Mouse (Mus musculus): Measurements from ENCODE around the gene Lyg1. TPM values are rescaled to one million over a fixed set of nuclear protein-coding genes. Genes with fewer than 3 reads are reported as not detected.

Lyg1 gene
- not detected in 2 replicates for polyA plus RNA-seq (2015; fragmentation: Nextera tagmentation; extraction: Ambion mirVana)

- H3K4me3 ChIP-seq (replicated peaks) = no peak within 1 kb of the TSS
- no peak within 1 kb of the TSS for H3K9ac ChIP-seq
- no peak for ATAC-seq
- 86% methylated on average over 5 of the region's 5 CpGs for WGBS
- H3K4me2 ChIP-seq (replicated peaks) = no peak within 1 kb of the TSS
- H3K4me1 ChIP-seq (replicated peaks) = no peaks in the 10 kb centered on the region
- H3K27ac ChIP-seq = no peak within 1 kb of the TSS
- H3K36me3 ChIP-seq = no peaks in the 10 kb centered on the region
- H3K27me3 ChIP-seq (replicated peaks) = no peaks in the 10 kb centered on the region; the same call in 1 of the 2 replicates
- no peaks in the 10 kb centered on the region for H3K9me3 ChIP-seq
These were observed at the start of gene Lyg1 for GRCm38 (mm10) chr1:37957659-37958058. Lyg1 (minus strand) TSS chr1:37957759.

- H3K4me2 ChIP-seq (replicated peaks) = no peak overlapping the region
- no peak overlapping the region for H3K27ac ChIP-seq
- no peaks in the 10 kb centered on the region for H3K36me3 ChIP-seq
- no peak overlapping the region for H3K4me3 ChIP-seq (replicated peaks)
- no peak for ATAC-seq
- H3K27me3 ChIP-seq (replicated peaks) = no peaks in the 10 kb centered on the region
- WGBS = 67% methylated on average over 3 of the region's 3 CpGs
- H3K9ac ChIP-seq = no peak overlapping the region
- H3K4me1 ChIP-seq (replicated peaks) = no peaks in the 10 kb centered on the region
- H3K9me3 ChIP-seq = no peaks in the 10 kb centered on the region
These were observed 49.2 kb upstream of the Lyg1 start for GRCm38 (mm10) chr1:38006741-38007140.

GRCm38 (mm10) chr1:38003046-38003445 is 45.5 kb upstream of the Lyg1 start:
- Histone ChIP-seq H3K4me1 (replicated peaks) (peaks cover 5% of the 10 kb centered on the region; the same call in 1 of the 2 replicates), H3K9ac (no peak overlapping the region), H3K36me3 (no peaks in the 10 kb centered on the region), H3K4me3 (replicated peaks) (no peak overlapping the region), H3K9me3 (no peaks in the 10 kb centered on the region), H3K27me3 (replicated peaks) (no peaks in the 10 kb centered on the region), H3K27ac (no peak overlapping the region), H3K4me2 (replicated peaks) (no peak overlapping the region)
- ATAC-seq = no peak
- WGBS = 77% methylated on average over 3 of the region's 3 CpGs

- Histone ChIP-seq H3K27me3 (replicated peaks) (no peaks in the 10 kb centered on the region), H3K27ac (no peak overlapping the region), H3K4me2 (replicated peaks) (no peak overlapping the region), H3K4me1 (replicated peaks) (peaks cover 5% of the 10 kb centered on the region; the same call in 1 of the 2 replicates), H3K36me3 (no peaks in the 10 kb centered on the region), H3K9ac (no peak overlapping the region), H3K4me3 (replicated peaks) (no peak overlapping the region), H3K9me3 (no peaks in the 10 kb centered on the region)
- 94% methylated on average over 9 of the region's 9 CpGs for WGBS
- ATAC-seq = no peak
These were observed 44.4 kb upstream of the Lyg1 start for GRCm38 (mm10) chr1:38001956-38002355.

- no peak for ATAC-seq
- no peak overlapping the region for H3K27ac ChIP-seq
- no peak overlapping the region for H3K4me3 ChIP-seq (replicated peaks)
- peaks cover 10% of the 10 kb centered on the region for H3K4me1 ChIP-seq (replicated peaks)
- 93% methylated on average over 8 of the region's 8 CpGs for WGBS
- no peaks in the 10 kb centered on the region for H3K36me3 ChIP-seq
- no peak overlapping the region for H3K9ac ChIP-seq
- H3K27me3 ChIP-seq (replicated peaks) = no peaks in the 10 kb centered on the region
- no peak overlapping the region for H3K4me2 ChIP-seq (replicated peaks)
- no peaks in the 10 kb centered on the region for H3K9me3 ChIP-seq
These were observed 43.3 kb upstream of the Lyg1 start for GRCm38 (mm10) chr1:38000844-38001243.

GRCm38 (mm10) chr1:37999552-37999951 is 42.0 kb upstream of the Lyg1 start:
- 63% methylated on average over 3 of the region's 3 CpGs for WGBS
- no peak overlapping the region for H3K27ac ChIP-seq
- H3K36me3 ChIP-seq = peaks cover 9% of the 10 kb centered on the region
- no peaks in the 10 kb centered on the region for H3K9me3 ChIP-seq
- H3K4me2 ChIP-seq (replicated peaks) = peak overlapping the region; percentile 83
- no peak for ATAC-seq
- H3K9ac ChIP-seq = no peak overlapping the region
- H3K4me1 ChIP-seq (replicated peaks) = peaks cover 10% of the 10 kb centered on the region
- peak overlapping the region; percentile 83; the same call in 1 of the 2 replicates for H3K4me3 ChIP-seq (replicated peaks)
- no peaks in the 10 kb centered on the region for H3K27me3 ChIP-seq (replicated peaks)

GRCm38 (mm10) chr1:37998371-37999199 is 41.0 kb upstream of the Lyg1 start:
- H3K4me2 ChIP-seq (replicated peaks) = peak overlapping the region; percentile 83
- peak; percentile 55 for ATAC-seq
- 3% methylated on average over 44 of the region's 47 CpGs for WGBS
- peak overlapping the region; percentile 83 for H3K4me3 ChIP-seq (replicated peaks)
- H3K36me3 ChIP-seq = peaks cover 16% of the 10 kb centered on the region
- H3K27me3 ChIP-seq (replicated peaks) = no peaks in the 10 kb centered on the region
- peak overlapping the region; percentile 90 for H3K27ac ChIP-seq
- H3K9me3 ChIP-seq = no peaks in the 10 kb centered on the region
- H3K4me1 ChIP-seq (replicated peaks) = peaks cover 10% of the 10 kb centered on the region
- peak overlapping the region; percentile 82 for H3K9ac ChIP-seq

- peak within 1 kb of the TSS; percentile 90 for H3K27ac ChIP-seq
- WGBS = under 1% methylated on average over 50 of the region's 50 CpGs
- peaks cover 10% of the 10 kb centered on the region for H3K4me1 ChIP-seq (replicated peaks)
- H3K4me3 ChIP-seq (replicated peaks) = peak within 1 kb of the TSS; percentile 83
- H3K27me3 ChIP-seq (replicated peaks) = no peaks in the 10 kb centered on the region
- no peaks in the 10 kb centered on the region for H3K9me3 ChIP-seq
- peak; percentile 93 for ATAC-seq
- H3K4me2 ChIP-seq (replicated peaks) = peak within 1 kb of the TSS; percentile 83
- peak within 1 kb of the TSS; percentile 82 for H3K9ac ChIP-seq
- peaks cover 20% of the 10 kb centered on the region for H3K36me3 ChIP-seq
These were observed 40.3 kb upstream of the Lyg1 start, which contains the start of the genes Txndc9 and Eif5b for GRCm38 (mm10) chr1:37997867-37998266. Txndc9 (minus strand) TSS chr1:37997893. Eif5b (plus strand) TSS chr1:37998010.

GRCm38 (mm10) chr1:37996877-37997484 is 39.4 kb upstream of the Lyg1 start:
- no peaks in the 10 kb centered on the region for H3K27me3 ChIP-seq (replicated peaks)
- H3K9ac ChIP-seq = peak overlapping the region; percentile 82
- H3K4me1 ChIP-seq (replicated peaks) = peaks cover 10% of the 10 kb centered on the region
- H3K9me3 ChIP-seq = no peaks in the 10 kb centered on the region
- H3K27ac ChIP-seq = peak overlapping the region; percentile 90
- peak; percentile 95 for ATAC-seq
- H3K4me3 ChIP-seq (replicated peaks) = peak overlapping the region; percentile 83
- H3K4me2 ChIP-seq (replicated peaks) = peak overlapping the region; percentile 83
- peaks cover 26% of the 10 kb centered on the region for H3K36me3 ChIP-seq
- WGBS = under 1% methylated on average over 42 of the region's 42 CpGs

- H3K27me3 ChIP-seq (replicated peaks) = no peaks in the 10 kb centered on the region
- H3K9me3 ChIP-seq = no peaks in the 10 kb centered on the region
- H3K4me1 ChIP-seq (replicated peaks) = peaks cover 10% of the 10 kb centered on the region
- H3K4me2 ChIP-seq (replicated peaks) = peak overlapping the region; percentile 66
- no peak for ATAC-seq
- 41% methylated on average over 3 of the region's 3 CpGs for WGBS
- H3K9ac ChIP-seq = peak overlapping the region; percentile 64
- peaks cover 31% of the 10 kb centered on the region for H3K36me3 ChIP-seq
- H3K27ac ChIP-seq = no peak overlapping the region
- H3K4me3 ChIP-seq (replicated peaks) = peak overlapping the region; percentile 83
These were observed 38.7 kb upstream of the Lyg1 start for GRCm38 (mm10) chr1:37996226-37996625.

GRCm38 (mm10) chr1:37987856-37988255 is 30.3 kb upstream of the Lyg1 start:
- no peak for ATAC-seq
- Histone ChIP-seq H3K9me3 (no peaks in the 10 kb centered on the region), H3K27ac (no peak overlapping the region), H3K9ac (no peak overlapping the region), H3K36me3 (peaks cover 23% of the 10 kb centered on the region), H3K4me3 (replicated peaks) (no peak overlapping the region), H3K4me1 (replicated peaks) (no peaks in the 10 kb centered on the region), H3K4me2 (replicated peaks) (no peak overlapping the region), H3K27me3 (replicated peaks) (no peaks in the 10 kb centered on the region)
- WGBS = 75% methylated on average over 5 of the region's 5 CpGs

GRCm38 (mm10) chr1:37985764-37986323 is 28.3 kb upstream of the Lyg1 start:
- H3K4me1 ChIP-seq (replicated peaks) = no peaks in the 10 kb centered on the region
- peaks cover 12% of the 10 kb centered on the region for H3K36me3 ChIP-seq
- no peak for ATAC-seq
- H3K27ac ChIP-seq = no peak overlapping the region
- 78% methylated on average over 9 of the region's 9 CpGs for WGBS
- H3K9ac ChIP-seq = no peak overlapping the region
- H3K4me2 ChIP-seq (replicated peaks) = no peak overlapping the region
- no peaks in the 10 kb centered on the region for H3K9me3 ChIP-seq
- H3K4me3 ChIP-seq (replicated peaks) = no peak overlapping the region
- H3K27me3 ChIP-seq (replicated peaks) = no peaks in the 10 kb centered on the region

All from intestine, embryonic 15.5 days (tissue).